23 mouse cellular contexts compared by ENCODE assay signal in the genomic region with DNA sequence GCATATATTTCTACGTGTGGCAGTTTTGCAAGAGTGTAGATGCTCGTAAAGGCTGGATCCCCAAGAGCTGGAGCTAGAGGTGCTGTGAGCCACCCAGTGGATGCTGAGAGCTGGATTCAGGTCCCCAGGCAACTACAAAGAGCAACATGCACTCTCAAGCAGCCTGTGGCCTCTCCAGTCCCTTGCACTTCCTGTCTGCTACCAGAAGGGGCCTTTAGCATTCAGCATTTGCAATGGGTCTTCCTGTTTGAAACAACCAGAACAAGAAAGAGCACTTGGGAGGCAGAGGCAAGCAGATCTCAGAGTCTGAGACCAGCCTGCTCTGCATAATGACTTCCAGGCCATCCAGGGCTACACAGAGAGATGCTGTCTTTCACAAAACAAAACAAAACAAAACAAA. TPM values are rescaled to one million over a fixed set of nuclear protein-coding genes. Genes with fewer than 3 reads are reported as not detected.
DNase-seq lines count a peak whose midpoint lies in the region; ATAC-seq and TF ChIP-seq lines count a peak whose summit lies in the region.
"Had no signal": no experiment of that assay in that cellular context is flagged by ENCODE, and none has a peak within 500 bp of the region (broad histone marks: within the 10 kb centered on the region; RNA-seq: fewer than 3 reads in every experiment).

No protein-coding gene starts in this region.

- no peaks in the 10 kb centered on the region for H3K36me3 ChIP-seq in forebrain, embryonic 10.5 days (replicated peaks)
- peaks cover 3% of the 10 kb centered on the region; the same call in 1 of the 2 replicates for H3K36me3 ChIP-seq in forebrain, embryonic 13.5 days (ENCODE audit: poor library complexity, severe bottlenecking)
- H3K36me3 ChIP-seq in liver, adult 2 months (ENCODE audit: control insufficient read depth, insufficient read depth, low read length), result no peaks in the 10 kb centered on the region
- H3K36me3 ChIP-seq in liver, embryonic 12.5 days, result no peaks in the 10 kb centered on the region
- no peaks in the 10 kb centered on the region for H3K36me3 ChIP-seq in E14TG2a.4 (ENCODE audit: insufficient read depth, low read length)
- no peaks in the 10 kb centered on the region for H3K36me3 ChIP-seq in kidney, adult 2 months (ENCODE audit: control insufficient read depth, insufficient read depth, low read length)
- H3K36me3 ChIP-seq: embryonic facial prominence, embryonic 12.5 days; hindbrain, embryonic 12.5 days had no signal

- TF ChIP-seq POLR2A in liver, adult 2 months (IDR thresholded peaks at IDR 0.05; ENCODE audit: extremely low read depth, insufficient read depth, low read length), result no peak
- TF ChIP-seq POLR2A in kidney, adult 2 months (IDR thresholded peaks at IDR 0.05; ENCODE audit: low read depth, low read length), result no peak

- no peak for ATAC-seq in forebrain, embryonic 13.5 days
- ATAC-seq in liver, embryonic 12.5 days, result no peak
- ATAC-seq in CD4-positive, CD25-positive, alpha-beta regulatory T cell, adult 4 months, result no peak
- ATAC-seq: intestine, embryonic 16.5 days had no signal

- no peak overlapping the region for H3K4me2 ChIP-seq in forebrain, embryonic 13.5 days
- no peak overlapping the region for H3K4me2 ChIP-seq in liver, embryonic 12.5 days
- H3K4me2 ChIP-seq: embryonic facial prominence, embryonic 12.5 days; hindbrain, embryonic 12.5 days had no signal

- no peak for DNase-seq in forebrain, embryonic 10.5 days (ENCODE audit: extremely low spot score, low spot score)
- DNase-seq in liver, adult 2 months (ENCODE audit: extremely low read depth, low read depth, low spot score), result peak; percentile 1
- peak; percentile 10 for DNase-seq in induced T-regulatory cell, adult 2 months (ENCODE audit: low read depth)
- DNase-seq in kidney, adult 2 months, result no peak
- DNase-seq: adrenal gland, adult 8-10 months; cerebellum, adult 11 months; cerebellum, postnatal 36 days; kidney, postnatal 14 days; lung, postnatal 10 days; thymus, adult 18-20 months had no signal

- no peak overlapping the region for H3K9ac ChIP-seq in forebrain, embryonic 13.5 days
- no peak overlapping the region for H3K9ac ChIP-seq in liver, adult 2 months (ENCODE audit: low read depth, low read length)
- no peak overlapping the region for H3K9ac ChIP-seq in liver, embryonic 12.5 days
- H3K9ac ChIP-seq: embryonic facial prominence, embryonic 12.5 days; hindbrain, embryonic 12.5 days had no signal

- peak overlapping the region; percentile 21; the same call in 1 of the 2 replicates for H3K27ac ChIP-seq in forebrain, embryonic 10.5 days
- H3K27ac ChIP-seq in forebrain, embryonic 13.5 days, result no peak overlapping the region
- no peak overlapping the region for H3K27ac ChIP-seq in liver, adult 2 months (replicated peaks; ENCODE audit: insufficient read depth, low read depth, low read length)
- no peak overlapping the region for H3K27ac ChIP-seq in liver, embryonic 12.5 days
- no peak overlapping the region for H3K27ac ChIP-seq in kidney, adult 2 months (ENCODE audit: insufficient read depth, low read depth, low read length)
- H3K27ac ChIP-seq: embryonic facial prominence, embryonic 12.5 days; hindbrain, embryonic 12.5 days had no signal

- H3K9me3 ChIP-seq in forebrain, embryonic 10.5 days, result no peaks in the 10 kb centered on the region
- no peaks in the 10 kb centered on the region for H3K9me3 ChIP-seq in forebrain, embryonic 13.5 days (replicated peaks)
- H3K9me3 ChIP-seq in liver, embryonic 12.5 days (replicated peaks), result no peaks in the 10 kb centered on the region
- H3K9me3 ChIP-seq in E14TG2a.4 (ENCODE audit: low read length), result no peaks in the 10 kb centered on the region
- H3K9me3 ChIP-seq: embryonic facial prominence, embryonic 12.5 days; hindbrain, embryonic 12.5 days; megakaryocyte, embryonic 14.5 days had no signal

- no peak overlapping the region for H3K4me3 ChIP-seq in forebrain, embryonic 10.5 days
- no peak overlapping the region for H3K4me3 ChIP-seq in forebrain, embryonic 13.5 days
- no peak overlapping the region for H3K4me3 ChIP-seq in liver, adult 2 months (ENCODE audit: insufficient read depth, low read depth, low read length)
- no peak overlapping the region for H3K4me3 ChIP-seq in liver, embryonic 12.5 days
- H3K4me3 ChIP-seq in E14TG2a.4 (replicated peaks; ENCODE audit: low read length), result no peak overlapping the region
- H3K4me3 ChIP-seq in kidney, adult 2 months (ENCODE audit: insufficient read depth, low read depth, low read length), result no peak overlapping the region
- H3K4me3 ChIP-seq: embryonic facial prominence, embryonic 12.5 days; hindbrain, embryonic 12.5 days; megakaryocyte, embryonic 14.5 days had no signal

- no peaks in the 10 kb centered on the region for H3K79me2 ChIP-seq in liver, adult 2 months (ENCODE audit: control insufficient read depth, insufficient read depth, low read length)

- no peak for TF ChIP-seq CTCF in liver, adult 2 months (IDR thresholded peaks at IDR 0.05; ENCODE audit: low read depth, low read length)
- peak; percentile 53 for TF ChIP-seq CTCF in E14TG2a.4 (conservative IDR thresholded peaks at IDR 0.05; ENCODE audit: low read length)
- TF ChIP-seq CTCF in kidney, adult 2 months (conservative IDR thresholded peaks at IDR 0.05; ENCODE audit: insufficient read depth, insufficient read length, low read depth, low read length), result no peak; the same call in 1 of the 2 replicates

- H3K4me1 ChIP-seq in forebrain, embryonic 10.5 days, result peaks cover 43% of the 10 kb centered on the region
- peaks cover 14% of the 10 kb centered on the region for H3K4me1 ChIP-seq in forebrain, embryonic 13.5 days
- H3K4me1 ChIP-seq in liver, adult 2 months (ENCODE audit: control insufficient read depth, insufficient read depth, low read length), result no peaks in the 10 kb centered on the region
- no peaks in the 10 kb centered on the region for H3K4me1 ChIP-seq in liver, embryonic 12.5 days
- H3K4me1 ChIP-seq in E14TG2a.4 (replicated peaks; ENCODE audit: low read depth, low read length), result no peaks in the 10 kb centered on the region
- H3K4me1 ChIP-seq in kidney, adult 2 months (ENCODE audit: control insufficient read depth, insufficient read depth, low read length), result no peaks in the 10 kb centered on the region
- H3K4me1 ChIP-seq: embryonic facial prominence, embryonic 12.5 days; hindbrain, embryonic 12.5 days; megakaryocyte, embryonic 14.5 days had no signal

- WGBS in forebrain, embryonic 10.5 days, result 78% methylated on average over 2 of the region's 2 CpGs
- WGBS in forebrain, embryonic 13.5 days, result 86% methylated on average over 2 of the region's 2 CpGs
- 73% methylated on average over 2 of the region's 2 CpGs for WGBS in liver, adult 2 months
- WGBS in liver, embryonic 12.5 days (ENCODE audit: insufficient replicate concordance), result 51% methylated on average over 2 of the region's 2 CpGs
- 93% methylated on average over 2 of the region's 2 CpGs for WGBS in kidney, adult 2 months

- H3K27me3 ChIP-seq in forebrain, embryonic 10.5 days (ENCODE audit: poor library complexity, severe bottlenecking), result peaks cover 41% of the 10 kb centered on the region
- H3K27me3 ChIP-seq in forebrain, embryonic 13.5 days, result no peaks in the 10 kb centered on the region
- no peaks in the 10 kb centered on the region for H3K27me3 ChIP-seq in liver, adult 2 months (ENCODE audit: control insufficient read depth, insufficient read depth, low read length)
- peaks cover 49% of the 10 kb centered on the region for H3K27me3 ChIP-seq in liver, embryonic 12.5 days (replicated peaks)
- peaks cover 30% of the 10 kb centered on the region for H3K27me3 ChIP-seq in E14TG2a.4 (ENCODE audit: insufficient read depth, low read length)
- H3K27me3 ChIP-seq in kidney, adult 2 months (replicated peaks; ENCODE audit: control insufficient read depth, insufficient read depth, low read length), result no peaks in the 10 kb centered on the region

RNA-seq across cellular contexts. Expression of a gene that starts 25.4 kb away (rescaled TPM):
- 4.2 and 4.3 TPM in 2 replicates for polyA plus RNA-seq in forebrain, embryonic 10.5 days (2016; fragmentation: Nextera tagmentation; extraction: Ambion mirVana)
- 7.7 and 8.8 TPM in 2 replicates for polyA plus RNA-seq in forebrain, embryonic 13.5 days (2015; fragmentation: Nextera tagmentation; extraction: Ambion mirVana)
- total RNA-seq in liver, adult 2 months (2014; rRNA removed), result not detected in 2 replicates
- polyA plus RNA-seq in liver, adult 2 months (2012; rRNA removed), result not detected in 2 replicates
- not detected in 2 replicates for polyA plus RNA-seq in liver, embryonic 12.5 days (2016; fragmentation: Nextera tagmentation; extraction: Ambion mirVana)
- not detected for polyA plus RNA-seq in CD4-positive, CD25-positive, alpha-beta regulatory T cell, adult 4 months (2017; shearing (Covaris generic))
- polyA plus RNA-seq in kidney, adult 2 months (2012; rRNA removed), result not detected in 2 replicates
- total RNA-seq: adrenal gland, adult 8-10 months; gastrocnemius, adult 8-10 months; heart, adult 8-10 months; MEL had no signal
- polyA plus RNA-seq: heart, embryonic 16.5 days; intestine, embryonic 16.5 days; urinary bladder, adult 2 months had no signal

Comparison
In these comparisons a context has a peak if more than half of its experiments do, and no peak if none do; other contexts are left out.
1. DNase-seq: peak in liver, adult 2 months (single experiment) and induced T-regulatory cell, adult 2 months (single experiment); none in forebrain, embryonic 10.5 days (single experiment) and kidney, adult 2 months (single experiment).